Mouse (Mus musculus) kidney, adult 2 months (tissue): ENCODE data around the gene Srrt.

Experiments
- CTCF ChIP-seq: fragments of 200-500 bp; conservative IDR thresholded peaks from 2 replicates; pipeline ENCODE4 v1.5.1; 2011; ENCODE audit warnings: low read depth, mild to moderate bottlenecking, control low read depth, low read length, moderate library complexity, mixed read lengths; ENCODE audit not compliant: insufficient read depth, insufficient read length
- POLR2A ChIP-seq: fragments of 200-500 bp; IDR thresholded peaks from one replicate; pipeline ENCODE4 v1.6.1; 2011; ENCODE audit warnings: low read depth, low read length, control low read depth

DNA sequence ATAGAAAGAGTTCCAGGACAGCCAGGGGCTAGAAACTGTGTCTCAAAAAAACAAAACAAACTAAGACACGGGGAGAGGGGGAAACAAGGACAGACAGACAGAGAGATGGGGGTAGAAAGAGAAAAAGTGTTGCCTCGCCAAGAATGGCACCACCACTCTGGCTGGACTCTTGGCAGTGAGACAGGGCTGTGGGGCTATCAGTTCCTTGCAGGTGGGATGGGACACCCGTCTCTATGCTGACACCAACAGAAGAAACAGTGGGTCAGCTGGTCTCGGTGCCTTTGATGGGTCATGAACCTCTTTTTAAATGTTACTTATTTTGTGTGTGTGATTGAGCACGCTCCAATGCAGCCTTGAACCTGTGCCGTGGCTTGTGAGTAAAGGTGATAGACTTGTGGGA lies 32.7 kb upstream of the Srrt start:
- TF ChIP-seq CTCF (no peak), POLR2A (no peak)
